Comparison of ENCODE assay signal across 15 mouse cellular contexts in genomic region chr8:8862767-8863166, GRCm38 (mm10).
"Had no signal": no experiment of that assay in that cellular context is flagged by ENCODE, and none has a peak within 500 bp of the region (broad histone marks: within the 10 kb centered on the region; RNA-seq: fewer than 3 reads in every experiment).

No protein-coding gene starts in this region.

- H3K27ac ChIP-seq: neural tube, embryonic 15.5 days; stomach, embryonic 15.5 days; stomach, postnatal 0 days had no signal

- H3K4me1 ChIP-seq: stomach, embryonic 15.5 days had no signal

- H3K4me2 ChIP-seq: neural tube, embryonic 15.5 days; stomach, embryonic 15.5 days had no signal

- H3K36me3 ChIP-seq: neural tube, embryonic 15.5 days; stomach, embryonic 15.5 days had no signal

- H3K9ac ChIP-seq: neural tube, embryonic 15.5 days; stomach, embryonic 15.5 days had no signal

- H3K9me3 ChIP-seq: neural tube, embryonic 15.5 days; stomach, embryonic 15.5 days had no signal

- H3K27me3 ChIP-seq: neural tube, embryonic 15.5 days; stomach, embryonic 15.5 days had no signal

- DNase-seq: retina, postnatal 1 day; right cerebral cortex, adult 18-20 months; right cerebral cortex, postnatal 14 days; right cerebral cortex, postnatal 25 days; right cerebral cortex, postnatal 4 days; spleen, adult 18-20 months; thymus, adult 18-20 months; thymus, adult 2 months; thymus, postnatal 14 days; thymus, postnatal 25 days; thymus, postnatal 36 days; thymus, postnatal 4 days had no signal

- H3K4me3 ChIP-seq: neural tube, embryonic 15.5 days; stomach, embryonic 15.5 days had no signal
